Mouse (Mus musculus) thymus, postnatal 14 days (tissue): ENCODE measurements around the gene Pold2.

Source experiments
- DNase-seq: peaks from one replicate; pipeline ENCODE4 v3.0.0; 2021

Pold2 gene

DNA sequence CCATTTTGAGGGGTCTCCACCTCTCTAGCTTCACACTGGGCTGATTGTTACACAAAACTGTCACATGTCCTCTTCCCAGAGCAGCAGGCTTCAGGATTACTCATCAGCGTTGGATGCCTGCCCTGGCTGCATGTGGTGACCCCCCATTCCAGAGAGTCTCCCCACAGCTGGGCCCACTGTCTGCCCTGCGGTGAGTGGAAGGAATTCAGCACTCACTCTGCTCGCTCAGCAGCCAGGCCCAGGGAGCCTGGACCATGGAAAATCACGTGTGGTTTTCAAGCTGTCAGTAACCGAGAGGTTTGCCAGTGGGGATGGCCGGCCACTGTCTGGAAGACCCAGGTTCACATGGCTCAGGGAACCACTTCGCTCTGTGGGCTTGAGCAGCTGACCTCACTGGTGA lies 22.2 kb downstream of the Pold2 start:
- no peak for DNase-seq

DNA sequence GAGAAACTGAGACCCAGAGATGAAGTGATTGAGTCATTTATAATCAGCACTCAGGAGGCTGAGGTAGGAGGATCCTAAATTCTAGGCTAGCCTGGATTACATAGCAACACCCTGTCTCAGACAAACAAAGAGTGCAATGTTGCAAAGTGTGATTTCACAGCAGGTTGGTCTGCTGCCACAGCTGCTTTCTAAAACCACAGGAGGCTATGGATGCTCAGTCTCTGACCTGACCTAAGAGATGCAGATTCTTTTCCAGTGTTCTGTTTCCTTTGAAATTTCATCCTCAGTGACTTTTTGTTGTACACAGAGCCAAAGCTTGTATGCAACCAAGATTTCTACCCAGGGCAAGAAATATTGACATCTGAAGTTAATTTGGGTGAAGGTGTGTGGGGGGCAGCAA lies 22.6 kb downstream of the Pold2 start:
- no peak for DNase-seq

DNA sequence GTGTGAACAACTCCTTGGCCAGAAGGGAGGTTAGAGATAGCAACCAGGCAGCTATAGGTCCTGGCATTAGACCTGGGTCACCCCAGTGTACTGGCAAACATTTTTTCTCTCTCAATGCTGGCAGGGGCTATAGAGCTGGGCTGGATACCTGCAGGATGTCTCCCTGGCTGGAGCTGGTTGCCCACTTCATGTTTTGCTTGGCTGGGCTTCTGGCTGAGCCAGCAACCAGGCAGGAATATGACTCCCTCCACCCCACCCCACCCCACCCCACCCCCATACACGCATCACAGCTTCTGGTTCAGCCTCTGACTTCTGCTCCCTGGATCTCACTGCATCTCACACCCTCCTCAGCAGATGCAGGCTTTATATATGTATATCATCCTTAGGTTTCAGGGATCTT lies 25.8 kb downstream of the Pold2 start:
- no peak for DNase-seq

DNA sequence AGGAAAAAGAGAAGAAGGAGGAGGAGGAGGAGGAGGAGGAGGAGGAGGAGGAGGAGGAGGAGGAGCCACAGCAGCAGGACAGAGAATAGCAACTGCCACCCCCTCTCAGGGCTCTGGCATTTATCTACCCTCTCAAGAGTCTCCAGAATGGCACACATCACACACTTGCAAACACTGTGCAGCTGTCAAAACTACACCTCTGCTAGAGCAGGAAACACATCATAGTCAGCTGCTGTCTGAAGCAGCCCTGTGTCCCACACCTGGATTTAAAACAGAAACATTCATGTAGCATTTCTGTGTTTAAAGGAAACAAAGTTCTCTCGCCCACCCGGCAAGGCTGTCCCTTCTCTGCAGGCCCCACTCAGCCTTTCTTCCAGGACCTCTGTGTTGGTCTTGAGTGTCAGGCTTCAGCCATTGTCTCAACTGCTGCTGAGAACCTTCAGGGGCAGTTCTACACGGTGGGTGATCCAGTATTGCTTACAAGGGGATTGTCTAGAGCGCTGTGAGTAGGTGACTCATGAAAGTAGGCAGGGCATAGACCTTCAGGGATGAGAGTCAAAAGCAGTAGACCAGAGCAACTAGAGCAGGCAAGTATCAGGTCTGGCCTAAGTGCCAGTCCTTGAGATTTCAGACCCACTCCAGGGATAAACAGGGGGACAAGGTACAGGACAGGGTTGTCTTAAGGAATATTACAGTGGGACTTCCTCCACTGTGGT lies 26.9 kb downstream of the Pold2 start:
- DNase-seq: peak; percentile 67

DNA sequence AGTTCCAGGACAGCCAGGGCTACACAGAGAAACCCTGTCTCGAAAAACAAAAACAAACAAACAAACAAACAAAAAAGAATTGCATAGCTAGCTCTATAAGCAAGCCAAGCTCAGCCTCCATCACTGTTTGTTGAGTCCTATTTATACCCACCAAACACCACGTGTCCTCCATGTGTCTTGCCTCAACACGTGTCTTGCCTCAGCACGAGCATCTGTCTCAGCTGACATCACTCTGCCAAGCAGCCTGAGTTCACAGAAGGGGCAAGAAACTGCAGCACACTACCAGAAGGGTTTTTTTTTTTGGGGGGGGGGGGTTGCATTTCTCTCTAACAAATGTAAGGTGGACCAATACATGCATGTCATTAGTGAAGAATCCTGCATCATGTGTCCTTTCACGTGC lies 27.6 kb downstream of the Pold2 start:
- peak; percentile 48 for DNase-seq

DNA sequence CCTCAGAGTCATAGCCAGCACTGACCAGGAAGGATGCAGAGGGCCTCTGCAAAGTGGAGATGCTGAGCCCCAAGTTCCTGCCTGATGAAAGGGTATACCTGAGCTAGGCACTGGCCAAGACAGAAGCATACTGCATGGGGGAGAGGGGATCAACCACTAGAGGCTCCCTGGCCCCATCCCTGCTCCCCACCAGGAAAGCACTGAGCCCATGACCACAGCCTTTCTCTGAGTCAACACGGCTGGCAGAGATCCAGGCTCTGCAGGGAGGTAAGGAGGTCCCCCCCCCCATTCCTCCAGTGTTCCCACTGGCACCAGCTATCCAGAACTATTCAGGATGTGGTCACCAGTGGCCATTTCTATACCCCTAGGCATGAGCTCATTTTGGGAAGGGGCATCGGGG lies 28.8 kb downstream of the Pold2 start:
- no peak for DNase-seq

DNA sequence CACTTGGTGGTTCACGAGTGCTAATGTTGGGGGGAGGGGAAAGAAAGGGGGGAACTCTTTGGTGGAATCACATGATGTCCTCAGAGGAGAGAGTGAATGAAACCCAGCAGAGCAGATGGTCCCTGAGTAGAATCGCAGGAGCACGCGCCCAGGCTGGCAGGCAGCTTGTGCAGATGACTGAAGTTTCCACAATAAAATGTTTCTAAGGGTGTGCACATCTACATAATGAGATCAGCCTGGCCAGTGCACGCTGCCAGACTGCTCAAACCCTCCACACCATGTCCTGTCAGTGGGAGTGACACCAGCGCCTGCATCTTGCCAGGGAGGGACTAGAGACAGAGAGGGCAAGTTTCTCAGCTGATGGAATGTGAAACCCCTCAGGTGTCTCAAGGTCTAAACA lies 29.4 kb downstream of the Pold2 start:
- DNase-seq: no peak

DNA sequence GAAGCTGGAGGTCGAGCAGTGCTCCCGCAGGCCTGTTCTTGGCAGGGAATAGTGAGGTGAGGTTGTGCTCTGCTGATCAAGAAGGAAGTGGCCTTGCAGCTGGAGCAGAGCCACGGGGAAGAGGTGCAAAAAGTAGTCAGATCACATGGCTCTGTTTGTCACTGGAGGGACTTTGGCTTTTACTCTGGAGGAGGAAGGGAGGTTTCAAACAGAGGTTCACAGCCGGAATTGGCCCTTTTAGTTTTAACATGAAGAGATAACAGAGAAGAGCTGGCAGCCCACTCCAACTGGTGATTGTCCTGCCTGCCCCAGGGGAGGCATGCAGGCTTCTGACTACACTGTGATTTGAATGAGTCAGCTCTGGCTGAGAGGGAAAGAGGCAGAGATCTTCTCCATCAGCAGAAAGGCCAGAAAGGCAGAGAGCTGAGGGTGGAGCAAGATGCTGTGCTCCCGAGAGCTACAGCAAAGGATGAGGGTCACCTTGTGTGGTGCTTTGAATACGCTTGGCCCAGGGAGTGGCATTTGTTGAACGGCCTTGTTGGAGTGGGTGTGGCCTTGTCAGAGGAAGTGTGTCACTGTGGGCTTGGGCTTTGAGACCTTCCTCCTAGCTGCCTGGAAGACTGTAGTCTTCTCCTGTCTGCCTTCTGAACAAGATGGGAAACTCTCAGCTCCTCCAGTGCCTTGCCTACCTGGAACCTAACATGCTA lies 31.3 kb downstream of the Pold2 start:
- no peak for DNase-seq

DNA sequence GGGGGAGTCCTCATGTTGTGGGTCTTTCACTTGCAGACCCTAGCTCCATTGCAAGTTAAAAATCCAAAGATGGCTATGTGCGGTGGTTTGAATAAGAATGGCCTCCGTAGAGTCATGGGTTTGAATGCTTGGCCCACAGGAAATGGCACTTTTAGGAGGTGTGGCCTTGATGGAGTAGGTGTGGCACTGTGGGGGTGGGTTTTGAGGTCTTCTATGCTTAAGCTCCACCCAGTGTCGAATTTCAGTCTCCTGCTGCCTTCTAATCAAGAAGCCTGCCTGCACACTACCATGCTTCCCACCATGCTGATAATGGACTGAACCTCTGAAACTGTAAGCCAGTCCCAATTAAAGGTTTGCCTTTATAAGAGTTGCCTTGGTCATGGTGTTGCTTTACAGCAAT lies 35.0 kb downstream of the Pold2 start:
- DNase-seq: no peak

DNA sequence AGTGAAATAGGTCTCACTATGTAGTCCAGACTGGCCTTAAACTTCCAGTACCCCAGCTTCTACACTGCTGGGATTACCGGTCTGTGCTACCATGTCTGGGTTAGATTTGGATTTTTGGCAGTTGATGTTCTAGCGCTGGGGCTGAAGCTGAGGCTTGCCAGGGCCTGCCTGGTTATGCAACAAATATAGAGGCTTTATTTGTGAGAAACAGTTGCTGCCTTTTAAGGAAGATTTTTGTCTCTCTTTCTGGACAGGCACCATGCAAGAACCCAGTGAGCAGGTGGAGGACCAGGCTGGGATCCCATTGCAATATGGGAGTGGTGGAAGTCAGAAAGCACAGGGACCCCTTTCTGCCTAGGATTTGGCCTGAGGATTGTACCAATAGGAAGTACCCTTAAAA lies 36.3 kb downstream of the Pold2 start:
- DNase-seq: no peak

DNA sequence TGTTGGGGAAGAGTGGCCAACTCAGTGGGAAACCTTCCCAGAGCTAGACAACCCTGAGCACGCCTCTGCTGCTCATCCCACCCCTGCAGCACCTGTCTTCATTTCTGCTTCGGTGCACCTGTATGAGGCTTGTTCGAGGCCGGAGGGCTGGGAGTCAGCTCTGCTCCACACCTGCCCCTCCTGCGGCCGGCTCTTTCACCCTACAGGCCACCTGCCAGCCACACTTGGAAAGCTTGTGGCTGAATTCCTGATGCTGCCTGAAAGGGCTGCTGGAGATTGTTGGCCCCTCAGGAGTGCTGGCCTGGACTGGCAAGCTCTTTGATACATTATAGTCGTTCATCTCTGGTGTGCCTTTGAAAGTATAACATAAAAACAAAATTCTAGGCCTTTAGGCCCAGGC lies 37.7 kb downstream of the Pold2 start:
- no peak for DNase-seq

DNA sequence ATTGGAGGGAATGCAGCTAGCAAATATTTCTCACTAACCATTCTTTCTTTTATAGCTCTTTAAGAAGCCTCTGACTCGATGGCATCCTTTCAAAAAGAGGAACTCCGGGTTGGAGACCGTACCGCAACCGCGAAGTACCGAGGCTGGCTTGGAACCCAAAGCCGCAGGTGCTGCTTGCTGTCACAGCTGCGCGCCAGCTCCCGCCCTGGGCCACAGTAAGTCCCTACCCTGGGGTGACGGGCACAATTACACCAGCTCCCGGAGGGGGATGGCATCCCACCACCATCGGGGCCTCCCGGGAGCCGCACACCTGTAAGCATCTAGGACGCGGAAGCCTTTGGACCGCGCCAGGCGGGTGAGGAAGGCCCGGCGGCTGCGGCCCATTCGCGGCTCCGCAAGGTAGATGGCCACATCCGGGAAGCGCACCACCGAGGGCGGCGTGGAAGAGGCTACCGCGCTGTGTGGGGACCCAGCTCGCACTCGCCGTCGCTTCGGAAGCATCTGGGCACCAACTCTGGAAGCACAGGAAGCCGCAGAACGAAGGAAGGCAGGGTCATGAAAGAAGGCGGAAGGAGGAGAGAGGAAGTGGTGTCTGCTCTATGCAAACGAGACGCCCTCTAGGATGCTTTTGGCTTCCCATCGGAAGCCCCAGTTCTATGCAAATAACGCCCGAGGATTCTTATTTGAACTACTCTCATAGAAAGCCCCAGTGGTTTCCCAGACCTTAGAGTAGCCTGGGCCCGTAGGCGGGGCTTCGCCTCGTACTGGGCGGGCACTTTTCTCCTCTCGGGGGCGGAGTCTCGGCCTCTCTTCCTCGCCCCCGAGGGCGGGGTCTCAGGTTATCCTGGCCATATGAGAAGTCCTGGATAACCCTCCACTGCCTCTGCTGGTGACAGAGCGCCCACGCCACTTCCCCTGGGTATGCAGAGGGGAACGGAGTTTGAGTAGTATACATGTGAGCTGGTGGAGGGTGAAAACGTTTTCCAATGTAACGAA lies 40.5 kb downstream of the Pold2 start, which contains the start of gene Polm:
TSS of gene Polm (minus strand) at position 766 of the 996 bp plus-strand sequence.
- DNase-seq: peak; percentile 88

DNA sequence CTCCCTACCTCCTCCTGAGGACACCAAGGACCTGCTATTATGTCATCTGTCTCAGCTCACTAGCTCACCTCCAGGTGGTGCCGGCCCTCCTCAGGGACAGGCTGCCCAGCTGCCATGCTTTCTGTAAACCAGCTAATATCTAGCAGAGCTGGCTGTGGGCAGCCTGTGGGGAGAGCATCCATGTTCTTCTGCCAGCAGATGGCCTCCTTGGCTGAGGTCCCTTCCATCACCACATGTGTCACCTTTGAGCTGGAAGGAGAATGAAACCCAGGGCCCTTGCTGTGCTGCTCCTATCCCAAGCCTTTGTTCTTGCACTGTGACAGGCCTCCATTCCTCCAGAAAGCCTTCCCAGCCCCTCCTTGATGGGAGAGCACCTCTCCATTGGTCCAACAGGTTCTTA lies 42.0 kb downstream of the Pold2 start:
- peak; percentile 44 for DNase-seq

DNA sequence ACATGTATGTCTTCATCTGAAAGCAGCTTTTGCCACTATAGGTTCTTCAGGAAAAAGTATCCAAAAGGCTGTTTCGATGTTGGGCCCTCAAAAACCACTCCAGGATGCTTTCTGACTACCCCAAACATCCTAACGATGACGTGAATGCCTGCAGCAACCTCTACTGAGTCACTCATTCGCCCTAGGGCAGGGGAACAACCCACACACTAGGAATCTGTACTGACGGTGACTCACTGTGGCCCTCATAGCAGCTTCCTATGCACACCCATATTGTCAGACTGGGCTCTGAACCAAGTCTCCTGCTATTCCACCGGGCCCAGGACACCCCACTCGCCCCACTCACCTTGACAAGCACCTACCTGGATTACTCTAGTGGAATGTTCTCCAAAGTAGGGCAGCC lies 43.0 kb downstream of the Pold2 start:
- DNase-seq: no peak

DNA sequence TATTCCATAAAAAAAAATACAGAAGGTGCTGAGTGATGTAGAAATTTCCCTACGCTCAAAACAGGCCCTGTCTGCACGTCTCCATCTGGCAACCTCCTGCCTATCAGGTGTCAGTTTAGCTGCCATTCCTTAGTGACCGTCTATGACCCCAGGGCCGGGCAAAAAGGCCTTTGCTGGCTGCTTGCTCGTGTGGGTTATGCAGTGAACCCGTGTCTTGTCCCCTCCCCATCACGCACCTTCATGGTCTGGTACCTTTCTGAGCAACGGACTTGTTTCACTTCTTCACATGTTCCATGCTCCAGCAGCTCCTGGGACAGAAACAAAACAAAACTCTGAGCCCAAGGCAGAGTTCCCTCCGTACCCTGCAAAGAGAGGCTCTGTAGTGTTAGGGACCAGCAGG lies 43.6 kb downstream of the Pold2 start:
- no peak for DNase-seq

DNA sequence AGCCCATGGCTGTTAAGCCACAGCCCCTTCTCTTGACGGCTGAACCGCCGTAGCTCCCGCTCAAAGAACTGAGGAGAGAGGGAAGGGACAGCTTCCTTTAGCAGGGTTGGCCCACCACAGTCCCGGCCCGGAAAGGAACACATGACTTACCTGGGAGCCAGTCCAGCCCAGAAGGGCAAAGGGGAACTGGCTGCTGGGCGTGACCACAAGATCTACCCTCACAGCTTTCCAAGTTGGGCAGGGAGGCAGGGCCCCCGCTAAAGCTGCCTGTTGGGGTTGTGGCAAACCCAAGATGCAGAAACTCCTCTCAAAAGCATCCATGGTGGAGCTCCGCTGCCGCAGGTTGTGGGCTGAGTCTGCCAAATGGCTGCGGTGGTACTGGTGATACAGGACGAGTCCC lies 48.8 kb downstream of the Pold2 start:
- no peak for DNase-seq

DNA sequence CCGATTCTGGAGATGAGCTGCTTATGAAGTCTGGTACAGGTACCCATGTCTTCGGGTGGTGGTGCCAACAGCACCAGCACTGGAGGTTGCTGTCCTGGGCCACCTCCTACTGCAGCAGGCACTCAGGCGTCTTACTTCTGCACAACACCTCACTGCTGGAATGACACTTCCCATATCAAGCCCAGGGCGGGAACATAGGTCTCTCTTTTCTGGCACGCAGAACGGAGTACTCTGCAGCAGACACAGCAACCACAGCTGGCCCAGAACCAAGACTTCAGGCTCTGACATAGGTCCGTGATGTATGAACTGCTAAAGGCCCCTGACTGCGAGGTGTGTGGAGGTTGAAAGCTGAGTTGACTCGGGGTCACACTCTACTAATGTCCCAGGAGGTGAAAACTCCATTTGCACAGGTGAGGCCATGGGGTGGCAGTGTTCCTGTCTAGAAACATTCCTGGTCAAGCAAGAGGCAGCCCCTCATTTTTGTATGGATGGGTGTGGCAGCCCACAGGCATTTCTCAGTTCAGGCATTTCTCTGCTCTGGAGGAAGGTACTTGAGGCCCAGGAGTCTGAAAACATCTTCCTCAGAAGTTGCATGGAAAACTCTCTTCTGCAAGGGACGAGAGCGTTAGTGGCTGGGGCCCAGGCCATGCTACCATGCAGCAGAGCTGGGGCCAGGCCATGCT lies 49.4 kb downstream of the Pold2 start:
- no peak for DNase-seq

DNA sequence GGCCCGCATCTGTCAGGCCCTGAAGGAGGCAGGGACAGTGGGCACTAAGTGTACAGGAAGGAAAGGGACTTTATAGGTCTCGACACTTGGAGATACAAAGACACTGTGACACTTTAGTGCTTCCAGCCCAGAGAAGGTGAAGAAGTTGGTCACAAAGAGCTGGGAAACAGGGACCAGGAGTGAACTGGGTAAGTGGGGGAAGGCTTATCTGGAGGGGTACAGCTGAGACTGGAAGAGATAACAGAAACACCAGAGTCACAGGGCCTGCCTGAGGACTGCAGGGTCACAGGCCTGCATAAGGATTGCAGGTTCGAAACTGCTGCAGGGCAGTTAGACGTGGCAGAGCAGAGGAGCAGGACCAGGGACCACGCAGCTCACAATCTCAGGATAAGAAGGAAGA lies 50.2 kb downstream of the Pold2 start:
- DNase-seq: no peak

DNA sequence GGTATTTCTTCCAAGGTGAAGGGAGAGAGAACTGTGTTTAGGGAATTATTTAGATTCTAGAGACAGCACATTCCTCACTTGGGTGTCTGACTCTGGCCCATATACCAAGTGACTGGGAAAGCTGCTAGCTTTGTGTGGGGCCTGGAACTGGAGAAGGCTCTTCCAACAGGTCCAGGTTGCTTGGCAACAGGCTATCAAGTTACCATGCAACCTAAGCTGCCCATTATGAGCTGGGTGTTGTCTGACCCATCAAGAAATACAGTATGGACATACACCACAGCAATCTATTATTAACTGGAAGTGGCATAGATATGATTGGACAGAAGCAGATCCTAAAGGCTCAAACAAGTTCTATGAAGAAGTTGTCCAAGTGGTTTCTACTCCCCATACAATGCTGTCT lies 52.7 kb downstream of the Pold2 start:
- no peak for DNase-seq
